Mouse (Mus musculus): ENCODE measurements around the gene Auts2.

- no peak for TF ChIP-seq CTCF (IDR thresholded peaks at IDR 0.05; ENCODE audit: low read depth)
- TF ChIP-seq EP300 (IDR thresholded peaks at IDR 0.05; ENCODE audit: low read depth) = no peak
These were observed 968.6 kb downstream of the Auts2 start for GRCm38 (mm10) chr5:131574469-131575085.
